Mouse (Mus musculus) embryonic facial prominence, embryonic 12.5 days (tissue): Measurements from ENCODE around the gene Ttc17. TPM values are rescaled to one million over a fixed set of nuclear protein-coding genes. Genes with fewer than 3 reads are reported as not detected.

Experiments used
- ATAC-seq: fragments of 200-750 bp; cut with Nextera tagmentation; 2 replicates; pipeline ENCODE4 v1.8.0; 2017; ENCODE audit not compliant: insufficient number of reproducible peaks, insufficient read depth, low FRiP score, low TSS enrichment
- H3K27ac ChIP-seq: fragments of 300-500 bp; sonication (generic); 2 replicates; pipeline ENCODE4 v1.5.1; 2016; ENCODE audit warnings: mild to moderate bottlenecking
- H3K27me3 ChIP-seq: fragments of 300-500 bp; sonication (generic); 2 replicates; pipeline ENCODE4 v1.6.1; 2016; ENCODE audit warnings: mild to moderate bottlenecking, moderate library complexity
- H3K36me3 ChIP-seq: fragments of 300-500 bp; sonication (generic); 2 replicates; pipeline ENCODE4 v1.6.1; 2016; ENCODE audit warnings: mild to moderate bottlenecking
- H3K4me1 ChIP-seq: fragments of 300-500 bp; sonication (generic); 2 replicates; pipeline ENCODE4 v1.6.1; 2016
- H3K4me2 ChIP-seq: fragments of 300-500 bp; sonication (generic); replicated peaks from 2 replicates; pipeline ENCODE4 v1.6.1; 2016; ENCODE audit warnings: mild to moderate bottlenecking, moderate library complexity
- H3K4me3 ChIP-seq: fragments of 300-500 bp; sonication (generic); 2 replicates; pipeline ENCODE4 v1.5.1; 2016; ENCODE audit warnings: mild to moderate bottlenecking
- H3K9ac ChIP-seq: fragments of 300-500 bp; sonication (generic); 2 replicates; pipeline ENCODE4 v1.6.1; 2016; ENCODE audit warnings: mild to moderate bottlenecking, moderate library complexity
- H3K9me3 ChIP-seq: fragments of 300-500 bp; sonication (generic); 2 replicates; pipeline ENCODE4 v1.6.1; 2016; ENCODE audit warnings: mild to moderate bottlenecking, moderate library complexity
- WGBS: fragments of 180-500 bp; shearing (Covaris S2); methylation state at CpG from one replicate; pipeline ENCODE4 v1.1.7; 2016; 5-methylcytosine and 5-hydroxymethylcytosine counted together
- polyA plus RNA-seq: library from polyadenylated mRNA; unstranded; fragments of >200 nt; fragmentation: Nextera tagmentation; extraction: Ambion mirVana; gene quantifications from 2 replicates; pipeline ENCODE4 v1.2.1, GENCODE M21; 2016

Gene Ttc17
- polyA plus RNA-seq, result 16.7 and 16.9 TPM in 2 replicates

DNA sequence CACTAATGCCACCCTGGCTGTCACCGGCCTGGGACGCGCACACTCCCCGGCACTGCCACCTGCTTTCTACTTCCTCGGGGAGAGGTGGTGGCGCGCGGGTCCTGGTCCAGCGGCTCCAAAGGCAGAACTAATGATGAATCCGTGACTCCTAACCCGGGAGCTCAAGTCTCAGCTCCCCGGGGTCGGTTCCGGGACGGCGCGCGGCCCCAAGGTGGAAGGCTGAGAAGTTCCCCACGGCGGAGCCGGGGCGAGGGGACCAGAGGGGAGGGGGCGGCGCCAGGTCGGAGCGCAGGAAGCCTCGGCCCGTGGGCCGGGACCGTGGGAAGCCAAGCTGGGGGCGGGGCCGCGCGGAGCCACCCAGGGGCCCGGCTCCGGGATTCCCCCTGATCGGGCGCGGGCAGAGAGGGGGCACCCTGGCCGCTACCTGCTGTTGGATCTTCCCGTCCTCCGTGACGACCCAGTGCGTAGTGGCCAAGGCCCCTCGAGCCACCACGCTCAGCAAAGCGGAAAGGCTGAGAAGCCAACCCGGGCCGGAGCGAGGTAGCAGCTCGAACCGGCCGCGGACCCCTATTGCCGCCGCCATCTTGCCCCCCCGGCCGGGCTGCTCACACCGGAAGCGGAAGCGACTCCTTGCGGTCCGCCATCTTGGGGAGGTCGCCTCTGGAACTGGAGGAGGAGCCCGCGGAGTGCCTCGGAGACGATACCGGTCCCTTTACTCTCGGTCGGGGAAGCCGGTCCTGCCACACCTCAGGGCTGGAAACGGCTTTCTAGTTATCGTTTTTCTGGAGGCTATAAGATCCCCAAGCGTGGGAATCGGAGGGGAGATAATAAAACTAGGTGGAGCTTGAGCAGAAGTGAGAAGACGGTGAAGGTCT is at the start of gene Ttc17:
Gene Ttc17, minus strand, starts transcription at position 607 of the 875 bp plus-strand sequence.
- Histone ChIP-seq H3K36me3 (peaks cover 12% of the 10 kb centered on the region), H3K9ac (peak within 1 kb of the TSS; percentile 79), H3K4me1 (peaks cover 18% of the 10 kb centered on the region), H3K27me3 (no peaks in the 10 kb centered on the region), H3K27ac (peak within 1 kb of the TSS; percentile 88), H3K4me2 (peak within 1 kb of the TSS; percentile 79), H3K9me3 (no peaks in the 10 kb centered on the region), H3K4me3 (peak within 1 kb of the TSS; percentile 70)
- peak; percentile 92 for ATAC-seq
- WGBS, result under 1% methylated on average over 77 of the region's 77 CpGs

DNA sequence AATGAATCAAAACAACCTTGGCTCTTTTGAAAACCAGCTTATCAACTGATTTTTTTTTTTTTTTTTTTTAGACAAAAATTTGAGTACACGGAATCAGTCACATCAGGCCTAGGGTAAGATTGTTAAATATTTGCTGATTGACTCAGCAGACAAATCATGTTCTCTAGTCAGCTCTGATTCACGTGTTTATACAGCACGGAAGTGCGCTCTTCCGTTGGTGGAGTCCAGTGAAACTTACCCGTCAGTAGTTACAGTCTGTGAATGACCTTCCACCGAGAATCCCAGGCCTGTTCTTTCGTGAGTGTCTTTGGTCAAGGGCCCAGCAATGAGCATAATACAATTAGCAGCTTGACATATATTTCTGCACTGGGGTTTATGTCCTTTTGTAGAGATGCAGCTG is 43.2 kb upstream of the Ttc17 start:
- Histone ChIP-seq H3K4me3 (no peak overlapping the region), H3K4me2 (no peak overlapping the region), H3K27ac (no peak overlapping the region), H3K36me3 (no peaks in the 10 kb centered on the region), H3K4me1 (no peaks in the 10 kb centered on the region), H3K9ac (no peak overlapping the region), H3K27me3 (no peaks in the 10 kb centered on the region), H3K9me3 (no peaks in the 10 kb centered on the region)
- no peak for ATAC-seq
- 85% methylated on average over 8 of the region's 8 CpGs for WGBS

DNA sequence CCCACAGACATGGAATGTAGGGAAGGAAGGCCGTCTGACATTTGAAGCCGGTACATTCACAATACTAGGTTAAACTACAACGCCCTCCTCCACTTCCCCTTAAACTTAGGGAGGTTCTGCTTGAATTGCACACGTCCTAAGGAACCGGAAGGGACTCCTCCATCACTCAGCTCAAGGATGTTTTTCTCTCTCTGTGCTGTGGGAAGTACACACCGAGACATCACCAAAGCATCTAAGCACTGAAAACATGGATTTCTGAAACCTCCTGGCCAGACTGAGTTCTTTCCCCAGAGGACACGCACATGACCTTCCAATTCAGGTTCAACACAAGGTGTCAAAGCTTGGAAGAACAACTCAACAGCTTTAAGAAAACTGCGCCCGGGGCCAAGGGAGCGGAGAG is 30.5 kb upstream of the Ttc17 start:
- H3K27ac ChIP-seq, result peak overlapping the region; percentile 81; the same call in 1 of the 2 replicates

DNA sequence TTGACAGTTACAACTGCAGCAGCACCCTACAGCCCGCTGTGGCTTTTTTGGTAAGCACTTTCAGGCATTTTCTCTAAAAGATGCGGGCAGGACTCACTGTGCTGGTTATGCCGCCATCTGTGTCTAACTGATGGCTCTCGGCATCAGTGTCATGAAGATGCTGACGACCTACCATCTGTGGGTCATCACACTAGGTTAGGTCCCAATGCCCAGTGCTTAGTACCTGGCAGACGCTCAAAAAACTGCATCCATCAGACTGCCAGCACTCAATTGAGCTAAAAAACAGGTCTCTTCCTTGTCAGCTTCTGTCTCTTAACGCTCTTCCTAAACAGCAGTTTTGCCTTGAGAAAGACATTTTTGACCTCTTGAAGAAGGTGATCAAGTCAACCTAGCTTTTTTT is 29.0 kb upstream of the Ttc17 start:
- Histone ChIP-seq H3K36me3 (no peaks in the 10 kb centered on the region), H3K4me2 (no peak overlapping the region), H3K4me1 (peaks cover 23% of the 10 kb centered on the region), H3K9ac (no peak overlapping the region), H3K9me3 (no peaks in the 10 kb centered on the region), H3K27ac (no peak overlapping the region), H3K27me3 (no peaks in the 10 kb centered on the region), H3K4me3 (no peak overlapping the region)
- WGBS, result 88% methylated on average over 7 of the region's 7 CpGs
- no peak for ATAC-seq

More for the DNA sequence above, 30.5 kb upstream of the Ttc17 start:
- Histone ChIP-seq H3K4me3 (peak overlapping the region; percentile 98), H3K4me2 (peak overlapping the region; percentile 83), H3K9ac (peak overlapping the region; percentile 96), H3K36me3 (no peaks in the 10 kb centered on the region), H3K9me3 (no peaks in the 10 kb centered on the region), H3K4me1 (peaks cover 23% of the 10 kb centered on the region), H3K27me3 (no peaks in the 10 kb centered on the region)
- ATAC-seq, result no peak
- under 1% methylated on average over 10 of the region's 10 CpGs for WGBS

DNA sequence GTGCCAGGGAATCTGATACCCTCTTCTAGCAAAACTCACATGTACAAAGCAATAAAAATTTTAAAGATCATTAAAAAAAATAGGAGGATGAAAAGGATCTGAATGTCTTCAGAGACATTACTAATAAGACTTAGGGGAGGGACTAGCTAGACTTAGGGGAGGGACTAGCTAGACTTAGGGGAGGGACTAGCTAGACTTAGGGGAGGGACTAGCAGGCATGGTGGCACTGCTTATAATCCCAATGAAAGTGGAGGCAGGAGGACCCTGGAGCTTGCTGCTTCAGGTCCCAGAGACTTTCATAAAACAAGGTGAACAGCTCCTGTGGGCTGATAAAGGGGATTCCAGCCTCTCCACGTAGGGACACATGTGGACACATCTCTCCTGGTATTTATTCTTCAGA is 28.3 kb upstream of the Ttc17 start:
- Histone ChIP-seq H3K36me3 (no peaks in the 10 kb centered on the region), H3K27me3 (no peaks in the 10 kb centered on the region), H3K4me2 (no peak overlapping the region), H3K4me1 (peaks cover 23% of the 10 kb centered on the region), H3K9ac (no peak overlapping the region), H3K27ac (no peak overlapping the region), H3K4me3 (no peak overlapping the region), H3K9me3 (no peaks in the 10 kb centered on the region)
- 70% methylated on average over 1 of the region's 1 CpGs for WGBS
- ATAC-seq, result no peak

DNA sequence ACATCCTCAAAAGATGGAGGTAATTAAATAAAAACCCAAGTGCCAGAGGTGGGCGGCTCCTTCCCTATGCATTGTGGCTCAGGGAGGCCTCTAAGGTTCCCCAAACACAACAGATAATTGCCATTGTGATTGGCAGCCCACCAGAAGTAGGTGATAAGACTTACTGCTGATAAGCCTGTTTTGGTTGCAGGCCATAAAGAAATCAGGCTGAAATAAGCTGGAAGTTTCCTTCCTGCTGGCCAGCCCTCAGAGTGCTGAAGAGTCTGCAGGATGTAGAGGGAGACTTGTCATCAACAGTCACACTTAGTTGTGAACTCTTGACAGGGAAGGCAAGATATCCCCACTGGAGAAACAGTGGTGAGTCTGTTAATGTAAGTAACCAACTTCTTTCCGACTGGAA is 25.7 kb upstream of the Ttc17 start:
- no peaks in the 10 kb centered on the region for H3K9me3 ChIP-seq
- no peak overlapping the region for H3K27ac ChIP-seq
- 82% methylated on average over 2 of the region's 2 CpGs for WGBS
- H3K4me3 ChIP-seq, result no peak overlapping the region
- no peaks in the 10 kb centered on the region; the same call in 1 of the 2 replicates for H3K36me3 ChIP-seq
- no peaks in the 10 kb centered on the region for H3K27me3 ChIP-seq
- H3K4me1 ChIP-seq, result peaks cover 23% of the 10 kb centered on the region
- ATAC-seq, result no peak
- H3K4me2 ChIP-seq, result no peak overlapping the region
- H3K9ac ChIP-seq, result no peak overlapping the region

DNA sequence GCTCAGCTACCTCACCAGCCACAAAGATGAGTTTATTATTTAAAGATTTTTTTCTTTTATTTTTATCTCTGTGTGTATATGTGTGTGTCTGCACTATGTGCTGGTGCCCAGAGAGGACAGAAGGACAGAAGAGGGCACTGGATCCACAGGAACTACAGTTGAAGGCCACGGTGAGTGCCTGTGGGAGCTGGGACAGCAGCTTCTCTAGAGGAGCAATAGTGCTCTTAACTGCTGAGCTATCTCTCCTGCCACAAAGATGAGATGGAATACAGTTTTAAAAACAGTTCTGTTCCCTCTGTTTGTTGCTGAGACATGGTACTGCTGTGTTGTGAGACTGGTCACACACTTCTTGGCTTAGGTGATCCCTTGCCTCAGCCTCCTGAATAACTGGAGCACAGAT is 22.0 kb upstream of the Ttc17 start:
- H3K4me3 ChIP-seq, result no peak overlapping the region
- H3K9ac ChIP-seq, result no peak overlapping the region
- H3K27me3 ChIP-seq, result no peaks in the 10 kb centered on the region
- no peaks in the 10 kb centered on the region for H3K9me3 ChIP-seq
- peaks cover 26% of the 10 kb centered on the region for H3K36me3 ChIP-seq
- H3K4me1 ChIP-seq, result no peaks in the 10 kb centered on the region
- ATAC-seq, result no peak
- 97% methylated on average over 1 of the region's 1 CpGs for WGBS
- H3K27ac ChIP-seq, result no peak overlapping the region
- no peak overlapping the region for H3K4me2 ChIP-seq

DNA sequence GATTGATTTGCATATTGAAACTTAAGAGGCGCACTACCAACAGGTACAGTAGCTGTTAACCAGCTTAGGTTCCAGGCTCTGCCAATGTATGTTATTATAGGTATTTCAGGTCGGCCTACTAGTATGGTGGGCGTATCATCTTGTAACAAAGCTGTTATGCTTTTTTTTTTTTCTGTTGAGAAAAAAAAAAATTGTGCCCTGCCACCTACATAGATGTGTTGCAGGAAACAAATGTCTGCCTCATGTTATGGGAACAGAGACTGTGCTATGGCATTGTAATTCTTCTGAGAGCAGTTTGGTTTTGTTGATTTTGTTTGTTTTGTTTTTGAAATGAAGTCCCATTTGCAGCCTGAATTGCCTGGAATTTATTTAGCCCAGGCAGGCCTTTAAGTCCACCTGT is 952 bp upstream of the Ttc17 start:
- Histone ChIP-seq H3K9me3 (no peaks in the 10 kb centered on the region), H3K9ac (peak overlapping the region; percentile 79; the same call in 1 of the 2 replicates), H3K4me2 (peak overlapping the region; percentile 79), H3K4me1 (peaks cover 18% of the 10 kb centered on the region), H3K4me3 (peak overlapping the region; percentile 70), H3K27ac (no peak overlapping the region), H3K36me3 (peaks cover 20% of the 10 kb centered on the region), H3K27me3 (no peaks in the 10 kb centered on the region)
- whole genome bisulfite sequencing, result 20% methylated on average over 3 of the region's 3 CpGs
- ATAC-seq, result no peak

DNA sequence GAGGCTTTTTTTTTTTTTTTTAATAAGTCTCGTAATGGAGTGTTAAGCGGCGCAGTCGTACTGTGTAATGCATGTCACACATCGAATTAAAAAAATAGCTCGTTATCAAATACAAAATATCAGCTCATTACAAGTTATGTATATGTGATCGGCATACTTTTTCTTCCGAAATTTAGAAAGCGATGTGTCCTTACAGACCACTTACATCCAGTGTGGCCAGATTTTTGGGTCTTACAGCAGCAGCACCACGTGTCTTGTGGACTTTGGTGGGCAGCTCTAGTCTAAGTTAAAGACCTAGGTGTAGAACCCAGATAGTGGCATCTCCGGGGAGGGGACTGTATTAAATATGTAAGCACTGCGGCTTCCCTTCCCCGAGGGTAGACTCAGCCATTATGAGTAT is 532 bp upstream of the Ttc17 start:
- Histone ChIP-seq H3K27ac (no peak overlapping the region), H3K27me3 (no peaks in the 10 kb centered on the region), H3K4me1 (peaks cover 18% of the 10 kb centered on the region), H3K9ac (peak overlapping the region; percentile 79; the same call in 1 of the 2 replicates), H3K4me2 (peak overlapping the region; percentile 79), H3K9me3 (no peaks in the 10 kb centered on the region), H3K36me3 (peaks cover 17% of the 10 kb centered on the region), H3K4me3 (peak overlapping the region; percentile 70)
- WGBS, result 2% methylated on average over 13 of the region's 13 CpGs
- no peak for ATAC-seq

DNA sequence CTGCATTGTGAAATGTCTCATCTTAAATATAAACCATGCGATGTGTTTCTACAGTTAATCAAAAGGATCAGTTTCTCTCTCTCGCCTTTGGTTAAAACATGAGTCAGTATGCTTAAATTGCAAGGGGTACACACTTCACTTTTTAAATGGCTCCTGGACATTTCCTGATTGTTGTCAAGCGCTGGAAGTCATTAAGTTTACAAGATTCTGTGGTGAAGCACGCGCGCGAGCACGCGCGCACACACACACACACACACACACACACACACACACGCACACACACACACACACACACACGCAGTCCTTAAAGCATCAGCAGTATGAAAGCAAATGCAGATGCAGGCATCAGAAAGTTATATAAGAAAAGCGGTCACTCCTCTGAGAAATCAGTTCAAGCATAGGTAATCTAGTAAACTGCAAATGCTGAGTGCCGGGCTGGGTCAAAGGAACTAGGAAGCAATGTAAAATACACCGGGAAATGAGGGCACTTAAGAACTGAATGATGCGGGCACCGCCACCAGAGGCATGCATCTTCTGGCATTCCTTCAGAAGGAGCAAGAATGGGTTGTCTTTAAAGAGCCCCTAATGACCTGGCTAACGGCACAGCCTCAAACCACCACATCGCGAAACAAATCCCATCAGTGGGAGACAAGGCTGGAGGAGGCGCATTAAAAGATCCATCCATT is 949 bp downstream of the Ttc17 start:
- no peaks in the 10 kb centered on the region for H3K9me3 ChIP-seq
- WGBS, result 4% methylated on average over 21 of the region's 21 CpGs
- no peaks in the 10 kb centered on the region for H3K27me3 ChIP-seq
- H3K4me3 ChIP-seq, result peak overlapping the region; percentile 70
- H3K36me3 ChIP-seq, result peaks cover 4% of the 10 kb centered on the region
- H3K4me2 ChIP-seq, result peak overlapping the region; percentile 66
- H3K4me1 ChIP-seq, result peaks cover 18% of the 10 kb centered on the region
- peak overlapping the region; percentile 79 for H3K9ac ChIP-seq
- H3K27ac ChIP-seq, result peak overlapping the region; percentile 88; the same call in 1 of the 2 replicates
- no peak for ATAC-seq

DNA sequence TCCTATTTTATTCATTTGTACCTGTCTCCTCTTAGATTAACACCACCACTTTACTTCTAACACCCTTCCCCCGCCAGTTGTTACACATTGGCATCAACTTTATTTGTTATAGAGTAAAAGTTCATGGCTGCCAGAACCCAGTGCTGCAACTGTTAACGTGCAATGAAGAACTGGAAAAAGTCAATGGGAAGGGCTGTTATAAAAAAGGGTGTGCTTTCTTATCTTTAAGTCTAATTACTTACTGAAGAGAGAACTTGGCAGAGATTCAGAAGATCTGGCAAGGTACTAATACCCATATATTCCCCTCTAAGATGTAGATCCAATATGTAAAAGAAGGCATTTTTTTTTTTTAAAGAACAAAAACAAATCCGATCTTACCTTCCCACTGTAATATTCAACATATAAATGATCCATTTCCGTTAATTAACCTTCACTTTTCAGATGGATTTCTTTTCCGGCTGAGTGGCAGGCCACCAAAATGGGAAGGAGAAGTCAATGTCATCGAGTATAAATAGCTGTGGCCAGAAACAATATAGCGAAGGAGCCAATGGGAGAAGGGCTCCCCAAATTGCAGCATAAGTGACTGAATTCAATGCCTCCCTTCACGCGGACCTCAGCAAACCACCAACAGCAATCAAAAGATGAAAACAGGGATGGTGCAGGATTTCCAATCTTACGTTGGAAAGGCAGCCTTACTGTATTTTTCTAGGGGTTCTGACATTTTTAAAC is 1.8 kb downstream of the Ttc17 start:
- no peak for ATAC-seq
- no peak overlapping the region for H3K9ac ChIP-seq
- no peak overlapping the region for H3K4me3 ChIP-seq
- WGBS, result 75% methylated on average over 10 of the region's 10 CpGs
- H3K36me3 ChIP-seq, result no peaks in the 10 kb centered on the region
- H3K27me3 ChIP-seq, result no peaks in the 10 kb centered on the region
- peak overlapping the region; percentile 66 for H3K4me2 ChIP-seq
- H3K4me1 ChIP-seq, result peaks cover 18% of the 10 kb centered on the region
- no peaks in the 10 kb centered on the region for H3K9me3 ChIP-seq
- H3K27ac ChIP-seq, result no peak overlapping the region
